Mouse (Mus musculus) gastrocnemius, postnatal 10 days (tissue): ENCODE data around the gene Chst10. TPM values are rescaled to one million over a fixed set of nuclear protein-coding genes. Genes with fewer than 3 reads are reported as not detected.

ENCODE experiments used
- total RNA-seq, 2 experiments: library from RNA; stranded (reverse); gene quantifications; 2 replicates each; pipeline ENCODE4 v1.2.3; 2021

Chst10 gene
- total RNA-seq, 2 experiments from 2014 or later: 1.3 TPM

Other genes starting within 250 kb of the Chst10 start
- 1 to 10 TPM; 5.0 to 7.4 TPM for gene Aff3, start 233.2 kb downstream of the Chst10 start, total RNA-seq
- 1 to 10 TPM; 1.7 to 2.4 TPM for gene Lonrf2, start 61.5 kb downstream of the Chst10 start, total RNA-seq
- gene Nms, start 41.0 kb upstream of the Chst10 start, total RNA-seq: not detected
- gene Pdcl3, start 87.4 kb upstream of the Chst10 start, total RNA-seq: 10 to 100 TPM; 88.6 to 89.5 TPM